Mouse (Mus musculus) G1E (cell line): ENCODE results near the gene Cd274. TPM values are rescaled to one million over a fixed set of nuclear protein-coding genes. Genes with fewer than 3 reads are reported as not detected.
"Not testable (repeated sequence)": the region's sequence is repeated elsewhere in the genome, so short reads cannot be mapped to it uniquely, and the experiment has no call there.

ENCODE experiments used
- ATAC-seq: 2 replicates; pipeline ENCODE4 v1.8.0; 2016; ENCODE audit warnings: mild to moderate bottlenecking; ENCODE audit not compliant: insufficient number of reproducible peaks, poor library complexity, low FRiP score, severe bottlenecking; ENCODE audit errors: extremely low read depth
- DNase-seq: peaks from one replicate; pipeline ENCODE4 v3.0.0; 2012; ENCODE audit warnings: low spot score
- H3K27me3 ChIP-seq: 2 replicates; pipeline ENCODE4 v1.6.1; 2012; ENCODE audit warnings: mild to moderate bottlenecking, low read length, inconsistent platforms; ENCODE audit not compliant: insufficient read depth
- H3K36me3 ChIP-seq: replicated peaks from 2 replicates; pipeline ENCODE3; 2012; ENCODE audit warnings: mild to moderate bottlenecking, inconsistent platforms
- H3K4me1 ChIP-seq: 2 replicates; pipeline ENCODE4 v1.6.1; 2012; ENCODE audit warnings: low read depth, low read length, inconsistent platforms, mixed read lengths; ENCODE audit not compliant: insufficient read depth
- H3K4me3 ChIP-seq: 2 replicates; pipeline ENCODE4 v1.5.1; 2012; ENCODE audit warnings: low read depth, mild to moderate bottlenecking, inconsistent platforms, low read length, moderate library complexity, mixed read lengths
- H3K9me3 ChIP-seq: replicated peaks from 2 replicates; pipeline ENCODE4 v1.6.1; 2012; ENCODE audit warnings: inconsistent platforms
- CTCF ChIP-seq: IDR thresholded peaks from 2 replicates; pipeline ENCODE4 v1.5.1; 2012; ENCODE audit warnings: low read depth, low read length, inconsistent platforms, mixed read lengths
- GATA1 ChIP-seq: IDR thresholded peaks from 2 replicates; pipeline ENCODE4 v1.6.1; 2012; ENCODE audit warnings: borderline replicate concordance, low read length, inconsistent platforms, mixed read lengths
- GATA2 ChIP-seq: IDR thresholded peaks from 2 replicates; pipeline ENCODE4 v1.6.1; 2012; ENCODE audit warnings: low read depth, low read length, inconsistent platforms, borderline replicate concordance
- POLR2AphosphoS5 ChIP-seq: IDR thresholded peaks from 2 replicates; pipeline ENCODE4 v1.6.1; 2012; ENCODE audit warnings: low read depth, low read length, inconsistent platforms; ENCODE audit not compliant: insufficient replicate concordance
- TAL1 ChIP-seq: conservative IDR thresholded peaks from 2 replicates; pipeline ENCODE4 v1.6.1; 2012; ENCODE audit warnings: low read depth, low read length, inconsistent platforms, mixed read lengths
- polyA plus RNA-seq: library from polyadenylated mRNA; stranded (reverse); fragments of >175 nt; gene quantifications from 2 replicates; pipeline ENCODE4 v1.2.3, GENCODE M21; 2012
- total RNA-seq, 2 experiments: library from RNA; stranded (forward) in 1 of 2; stranded (reverse) in 1 of 2; fragments of 200-1000 nt in 1 of 2; fragments of >200 nt in 1 of 2; fragmentation: Nextera tagmentation in 1 of 2; gene quantifications; 2 replicates each; pipeline ENCODE4 v1.2.3; 2014 to 2017

Gene Cd274
- total and polyA plus RNA-seq, 3 experiments = 0.56 to 40.8 (median 15.1) TPM

- no peak overlapping the region for H3K4me3 ChIP-seq
- peaks cover 64% of the 10 kb centered on the region for H3K4me1 ChIP-seq
- DNase-seq (no peak), ATAC-seq (no peak)
- TF ChIP-seq GATA1 = no peak
- no peak for TF ChIP-seq CTCF
- no peak for TF ChIP-seq POLR2AphosphoS5
- no peak for TF ChIP-seq GATA2
- TF ChIP-seq TAL1 = no peak
- H3K27me3 ChIP-seq = no peaks in the 10 kb centered on the region
- no peaks in the 10 kb centered on the region for H3K9me3 ChIP-seq
- no peaks in the 10 kb centered on the region for H3K36me3 ChIP-seq
Observed at GRCm38 (mm10) chr19:29406042-29407017, 39.1 kb downstream of the Cd274 start.

- H3K36me3 ChIP-seq = no peaks in the 10 kb centered on the region
- DNase-seq = no peak
- no peak within 1 kb of the TSS for H3K4me3 ChIP-seq
- ATAC-seq = no peak
- peaks cover 40% of the 10 kb centered on the region for H3K4me1 ChIP-seq
- no peaks in the 10 kb centered on the region for H3K9me3 ChIP-seq
- no peaks in the 10 kb centered on the region for H3K27me3 ChIP-seq
- TF ChIP-seq GATA2 (no peak), POLR2AphosphoS5 (no peak), TAL1 (no peak), GATA1 (no peak), CTCF (no peak)
Observed at GRCm38 (mm10) chr19:29410619-29411018, 43.4 kb downstream of the Cd274 start, which contains the start of gene Pdcd1lg2. Gene Pdcd1lg2 (plus strand): TSS chr19:29410919.

DNA sequence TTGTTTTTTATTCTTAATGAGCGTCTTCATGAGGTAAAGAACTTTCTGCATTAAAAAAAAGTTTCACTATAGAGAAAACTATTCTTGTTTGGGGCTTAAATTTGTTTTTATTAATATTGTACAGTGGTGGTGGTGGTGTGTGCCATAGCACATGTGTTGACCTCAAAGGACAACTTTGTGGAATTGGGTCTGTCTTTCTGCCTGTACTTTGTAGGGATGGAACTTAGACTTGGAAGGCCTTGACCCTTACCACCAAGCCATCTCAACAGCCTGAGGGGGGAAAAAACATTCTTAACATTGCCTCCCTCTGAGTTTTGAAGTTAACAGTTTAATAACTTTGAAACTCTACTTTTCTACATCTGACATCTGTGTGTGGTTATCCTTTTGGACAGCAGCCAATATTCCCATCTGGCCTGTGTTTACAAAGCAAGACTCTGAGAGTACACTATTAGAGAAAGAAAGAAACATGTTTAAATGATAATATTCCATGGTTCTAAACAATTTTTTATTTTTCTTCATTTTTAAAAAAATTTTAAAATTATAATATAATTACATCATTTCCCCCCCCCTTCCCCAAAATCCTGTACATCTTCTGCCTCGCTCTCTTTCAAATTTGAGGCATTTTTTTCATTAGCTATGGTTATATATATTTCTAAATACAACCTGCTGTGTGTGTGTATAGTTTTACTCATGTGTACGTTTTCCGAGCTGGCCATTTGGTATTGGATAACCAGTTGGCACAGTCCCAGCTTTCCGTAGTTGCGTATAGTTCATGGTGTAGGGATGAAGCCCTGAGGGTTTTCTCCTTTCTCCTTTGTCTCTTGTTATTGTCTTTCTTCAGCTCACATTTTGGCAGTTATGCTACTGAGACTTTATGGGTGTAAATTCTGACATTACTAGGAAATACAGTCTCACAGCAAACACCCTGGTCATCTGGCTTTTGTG is 45.5 kb downstream of the Cd274 start:
- no peak for TF ChIP-seq POLR2AphosphoS5
- TF ChIP-seq CTCF = no peak
- TF ChIP-seq GATA1 = no peak
- TF ChIP-seq TAL1 = no peak
- no peak for TF ChIP-seq GATA2
- Histone ChIP-seq H3K27me3 (no peaks in the 10 kb centered on the region), H3K4me1 (peaks cover 44% of the 10 kb centered on the region), H3K4me3 (no peak overlapping the region), H3K36me3 (no peaks in the 10 kb centered on the region), H3K9me3 (no peaks in the 10 kb centered on the region)
- DNase-seq (no peak), ATAC-seq (no peak)

GRCm38 (mm10) chr19:29414513-29414912 is 47.3 kb downstream of the Cd274 start:
- Histone ChIP-seq H3K4me1 (peaks cover 49% of the 10 kb centered on the region), H3K27me3 (no peaks in the 10 kb centered on the region), H3K9me3 (no peaks in the 10 kb centered on the region), H3K36me3 (no peaks in the 10 kb centered on the region), H3K4me3 (no peak overlapping the region)
- no peak for TF ChIP-seq CTCF
- DNase-seq = no peak
- ATAC-seq = no peak

DNA sequence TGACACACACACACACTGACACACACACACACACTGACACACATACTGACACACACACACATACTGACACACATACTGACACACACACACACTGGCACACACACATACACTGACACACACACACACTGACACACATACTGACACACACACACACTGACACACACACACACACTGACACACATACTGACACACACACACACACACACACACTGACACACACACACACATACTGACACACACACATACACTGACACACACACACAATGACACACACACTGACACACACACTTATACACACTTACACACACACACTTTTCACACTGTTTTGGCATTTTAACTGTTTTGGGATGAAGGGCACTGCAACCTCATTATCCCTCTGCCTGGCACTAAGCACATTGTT is 47.7 kb downstream of the Cd274 start:
- ATAC-seq, H3K4me3 ChIP-seq, H3K27me3 ChIP-seq, DNase-seq, H3K9me3 ChIP-seq, H3K36me3 ChIP-seq: not testable (repeated sequence)
- H3K4me1 ChIP-seq = peaks cover 49% of the 10 kb centered on the region

DNA sequence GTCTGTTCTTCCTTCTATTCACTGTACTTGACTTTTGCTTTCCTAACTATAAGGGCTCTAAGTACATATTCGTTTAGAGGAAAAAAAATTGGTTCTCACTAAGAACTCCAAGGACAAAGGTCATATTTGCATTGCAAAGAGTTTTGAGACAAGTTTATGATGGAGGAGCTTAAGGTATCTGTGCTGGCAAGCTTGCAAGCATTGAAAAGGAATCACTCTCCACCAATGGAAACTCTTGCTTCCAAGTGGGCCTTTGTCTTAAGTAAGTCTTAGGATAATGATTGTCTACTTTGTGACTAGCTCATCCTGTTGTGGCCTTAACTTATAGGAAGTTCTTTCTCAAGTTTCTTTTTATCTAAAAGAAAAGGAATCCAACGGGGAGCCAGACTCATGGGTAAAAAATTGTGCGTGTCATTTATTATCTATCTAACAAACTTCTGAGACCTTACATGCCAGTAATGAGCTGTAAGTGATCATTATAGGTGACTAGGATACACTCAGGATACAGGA is 49.2 kb downstream of the Cd274 start:
- TF ChIP-seq GATA2 (no peak), GATA1 (no peak), CTCF (no peak), POLR2AphosphoS5 (no peak), TAL1 (no peak)
- H3K27me3 ChIP-seq = no peaks in the 10 kb centered on the region
- no peaks in the 10 kb centered on the region for H3K36me3 ChIP-seq
- DNase-seq = no peak
- H3K4me3 ChIP-seq = no peak overlapping the region
- ATAC-seq = no peak
- peaks cover 55% of the 10 kb centered on the region for H3K4me1 ChIP-seq
- no peaks in the 10 kb centered on the region for H3K9me3 ChIP-seq
